In the genomic region with DNA sequence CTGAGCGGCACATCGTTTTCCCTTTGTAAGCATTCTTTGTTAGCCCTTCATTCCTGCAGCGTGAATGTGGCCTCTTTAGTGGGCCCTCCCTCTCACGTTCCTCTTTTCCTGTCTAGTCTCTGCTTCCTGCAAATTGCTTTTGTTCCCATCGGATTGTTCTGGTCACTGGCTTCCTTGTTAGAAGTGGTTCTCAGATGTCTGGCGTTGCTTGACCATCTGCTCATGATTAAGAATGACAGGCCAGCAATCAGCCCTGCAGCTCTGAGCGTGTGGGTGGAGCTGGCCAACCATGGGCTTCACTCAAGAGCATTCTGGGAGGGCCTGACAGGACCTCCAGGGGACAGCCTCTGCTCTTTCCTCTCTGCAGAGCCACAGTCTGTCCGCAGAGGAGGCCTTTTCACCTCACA, we compare ENCODE assay signal across 8 mouse cellular contexts.
DNase-seq lines count a peak whose midpoint lies in the region; ATAC-seq lines count a peak whose summit lies in the region.

No protein-coding gene starts in this region.

- H3K9ac ChIP-seq in liver, embryonic 11.5 days (ENCODE audit: low read depth, low read length), result no peak overlapping the region
- H3K9ac ChIP-seq in liver, embryonic 12.5 days, result no peak overlapping the region
- peak overlapping the region; percentile 43 for H3K9ac ChIP-seq in hindbrain, embryonic 13.5 days
- no peak overlapping the region for H3K9ac ChIP-seq in neural tube, embryonic 14.5 days (replicated peaks; ENCODE audit: low read depth, low read length)

- 13% methylated on average over 8 of the region's 8 CpGs for WGBS in liver, embryonic 11.5 days
- 10% methylated on average over 8 of the region's 8 CpGs for WGBS in liver, embryonic 12.5 days (ENCODE audit: insufficient replicate concordance)
- WGBS in hindbrain, embryonic 13.5 days, result 2% methylated on average over 8 of the region's 8 CpGs
- WGBS in neural tube, embryonic 14.5 days, result 3% methylated on average over 8 of the region's 8 CpGs

- 0 out of 2 replicates have a peak, but pooled peaks cover 2% of the 10 kb centered on the region for H3K4me1 ChIP-seq in liver, embryonic 11.5 days (replicated peaks; ENCODE audit: control insufficient read depth, insufficient read depth, low read length)
- H3K4me1 ChIP-seq in liver, embryonic 12.5 days, result no peaks in the 10 kb centered on the region
- H3K4me1 ChIP-seq in hindbrain, embryonic 13.5 days (replicated peaks), result peaks cover 41% of the 10 kb centered on the region
- peaks cover 10% of the 10 kb centered on the region for H3K4me1 ChIP-seq in neural tube, embryonic 14.5 days (ENCODE audit: control insufficient read depth, insufficient read depth, low read length)

- no peaks in the 10 kb centered on the region for H3K9me3 ChIP-seq in liver, embryonic 11.5 days (ENCODE audit: control insufficient read depth, low read length)
- H3K9me3 ChIP-seq in liver, embryonic 12.5 days (replicated peaks), result no peaks in the 10 kb centered on the region
- no peaks in the 10 kb centered on the region for H3K9me3 ChIP-seq in hindbrain, embryonic 13.5 days
- no peaks in the 10 kb centered on the region for H3K9me3 ChIP-seq in neural tube, embryonic 14.5 days (ENCODE audit: control insufficient read depth, low read length)

- no peak overlapping the region for H3K4me2 ChIP-seq in liver, embryonic 11.5 days
- no peak overlapping the region for H3K4me2 ChIP-seq in liver, embryonic 12.5 days
- no peak overlapping the region for H3K4me2 ChIP-seq in hindbrain, embryonic 13.5 days
- no peak overlapping the region for H3K4me2 ChIP-seq in neural tube, embryonic 14.5 days (ENCODE audit: low read depth, low read length)

- H3K27ac ChIP-seq in liver, embryonic 11.5 days (ENCODE audit: low read depth, low read length), result peak overlapping the region; percentile 38; the same call in 1 of the 2 replicates
- no peak overlapping the region for H3K27ac ChIP-seq in liver, embryonic 12.5 days
- H3K27ac ChIP-seq in hindbrain, embryonic 13.5 days, result peak overlapping the region; percentile 89
- H3K27ac ChIP-seq in neural tube, embryonic 14.5 days (ENCODE audit: low read depth, low read length), result peak overlapping the region; percentile 73

- H3K36me3 ChIP-seq in liver, embryonic 11.5 days (ENCODE audit: control insufficient read depth, insufficient read depth, low read length), result no peaks in the 10 kb centered on the region
- H3K36me3 ChIP-seq in liver, embryonic 12.5 days, result no peaks in the 10 kb centered on the region
- H3K36me3 ChIP-seq in hindbrain, embryonic 13.5 days, result no peaks in the 10 kb centered on the region
- no peaks in the 10 kb centered on the region for H3K36me3 ChIP-seq in neural tube, embryonic 14.5 days (ENCODE audit: control insufficient read depth, insufficient read depth, low read length)

- peak; percentile 34 for DNase-seq in liver, embryonic 11.5 days (ENCODE audit: low spot score)
- peak; percentile 92 for DNase-seq in embryo, embryonic 11 days
- no peak for DNase-seq in gastrocnemius, adult 18-20 months (ENCODE audit: low spot score)
- DNase-seq in layer of hippocampus, adult 9-10 months (ENCODE audit: low spot score), result no peak

- 0 out of 2 replicates have a peak, but pooled peaks have one; percentile 36 for ATAC-seq in liver, embryonic 11.5 days (replicated peaks; ENCODE audit: low FRiP score)
- no peak for ATAC-seq in liver, embryonic 12.5 days
- ATAC-seq in hindbrain, embryonic 13.5 days (ENCODE audit: low FRiP score), result peak; percentile 79
- ATAC-seq in neural tube, embryonic 14.5 days (ENCODE audit: low read depth), result peak; percentile 66; the same call in 1 of the 2 replicates
- ATAC-seq in granulocyte monocyte progenitor cell, adult 5-6 weeks (replicated peaks; ENCODE audit: poor library complexity, severe bottlenecking), result no peak

- no peak overlapping the region for H3K4me3 ChIP-seq in liver, embryonic 11.5 days (ENCODE audit: low read depth, low read length)
- H3K4me3 ChIP-seq in liver, embryonic 12.5 days, result no peak overlapping the region
- H3K4me3 ChIP-seq in hindbrain, embryonic 13.5 days, result no peak overlapping the region
- no peak overlapping the region for H3K4me3 ChIP-seq in neural tube, embryonic 14.5 days (ENCODE audit: low read depth, low read length)

- no peaks in the 10 kb centered on the region for H3K27me3 ChIP-seq in liver, embryonic 11.5 days (replicated peaks; ENCODE audit: control insufficient read depth, insufficient read depth, low read length)
- H3K27me3 ChIP-seq in liver, embryonic 12.5 days (replicated peaks), result no peaks in the 10 kb centered on the region
- H3K27me3 ChIP-seq in hindbrain, embryonic 13.5 days, result no peaks in the 10 kb centered on the region
- H3K27me3 ChIP-seq in neural tube, embryonic 14.5 days (ENCODE audit: control insufficient read depth, insufficient read depth, low read length), result no peaks in the 10 kb centered on the region

Comparison
In these comparisons a context has a peak if more than half of its experiments do, and no peak if none do; other contexts are left out.
1. ATAC-seq: peak in liver, embryonic 11.5 days (single experiment), hindbrain, embryonic 13.5 days (single experiment) and neural tube, embryonic 14.5 days (single experiment); none in liver, embryonic 12.5 days (single experiment) and granulocyte monocyte progenitor cell, adult 5-6 weeks (single experiment).
2. DNase-seq: peak in liver, embryonic 11.5 days (single experiment) and embryo, embryonic 11 days (single experiment); none in gastrocnemius, adult 18-20 months (single experiment) and layer of hippocampus, adult 9-10 months (single experiment).